Mouse (Mus musculus) midbrain, embryonic 10.5 days (tissue): Measurements from ENCODE around the gene Zfp382. TPM values are rescaled to one million over a fixed set of nuclear protein-coding genes. Genes with fewer than 3 reads are reported as not detected.

ENCODE experiments used
- microRNA-seq: library from miRNA; unstranded; fragments of <30 nt; microRNA quantifications from one replicate; pipeline ENCODE4, GENCODE M21; 2017
- polyA plus RNA-seq: library from polyadenylated mRNA; unstranded; fragments of >200 nt; fragmentation: Nextera tagmentation; extraction: Ambion mirVana; gene quantifications from 2 replicates; pipeline ENCODE4 v1.2.1, GENCODE M21; 2016

Zfp382 gene
- polyA plus RNA-seq, 1 experiment from 2014 or later, result 10.6 TPM

Small RNA genes within 50 kb of the gene (microRNA-seq; reads per million reads assigned to microRNA genes)
- not detected for gene Gm23368

Other genes with a start within 250 kb of the Zfp382 start
- 10.6 and 12.8 TPM in 2 replicates for gene Zfp27, start 215.4 kb upstream of the Zfp382 start, polyA plus RNA-seq
- gene Zfp383, start 213.7 kb upstream of the Zfp382 start, polyA plus RNA-seq, result 5.4 and 7.3 TPM in 2 replicates
- gene Zfp74, start 167.9 kb upstream of the Zfp382 start, polyA plus RNA-seq, result 12.7 and 15.8 TPM in 2 replicates
- 22.8 and 23.3 TPM in 2 replicates for gene Zfp568, start 138.0 kb upstream of the Zfp382 start, polyA plus RNA-seq
- gene Zfp14, start 70.6 kb upstream of the Zfp382 start, polyA plus RNA-seq, result 4.1 and 4.4 TPM in 2 replicates
- 6.8 and 9.2 TPM in 2 replicates for gene Zfp82, start 49.0 kb upstream of the Zfp382 start, polyA plus RNA-seq
- gene Gm26920, start 31.5 kb upstream of the Zfp382 start, polyA plus RNA-seq, result 1.3 and 2.2 TPM in 2 replicates
- 14.3 and 18.5 TPM in 2 replicates for gene Zfp566, start 31.4 kb upstream of the Zfp382 start, polyA plus RNA-seq
- gene Zfp260, start 27.2 kb upstream of the Zfp382 start, polyA plus RNA-seq, result 113 and 116 TPM in 2 replicates
- gene Zfp146, start 47.8 kb downstream of the Zfp382 start, polyA plus RNA-seq, result 17.0 and 21.2 TPM in 2 replicates
- gene Cox7a1, start 62.2 kb downstream of the Zfp382 start, polyA plus RNA-seq, result 4.1 and 7.2 TPM in 2 replicates
- 52.1 and 55.5 TPM in 2 replicates for gene Capns1, start 76.9 kb downstream of the Zfp382 start, polyA plus RNA-seq
- gene Polr2i, start 110.0 kb downstream of the Zfp382 start, polyA plus RNA-seq, result 155 and 162 TPM in 2 replicates
- 274 and 283 TPM in 2 replicates for gene Tbcb, start 110.3 kb downstream of the Zfp382 start, polyA plus RNA-seq
- gene Ovol3, start 113.8 kb downstream of the Zfp382 start, polyA plus RNA-seq, result not detected in 2 replicates
- gene Thap8, start 158.2 kb downstream of the Zfp382 start, polyA plus RNA-seq, result 0.32 and 0.55 TPM in 2 replicates
- gene Wdr62, start 158.5 kb downstream of the Zfp382 start, polyA plus RNA-seq, result 18.0 and 21.6 TPM in 2 replicates
- 54.9 and 76.3 TPM in 2 replicates for gene Clip3, start 169.8 kb downstream of the Zfp382 start, polyA plus RNA-seq
- gene Alkbh6, start 186.8 kb downstream of the Zfp382 start, polyA plus RNA-seq, result 95.4 and 96.9 TPM in 2 replicates
- 13.7 and 14.8 TPM in 2 replicates for gene Syne4, start 192.9 kb downstream of the Zfp382 start, polyA plus RNA-seq
- 2.6 and 4.6 TPM in 2 replicates for gene E130208F15Rik, start 199.8 kb downstream of the Zfp382 start, polyA plus RNA-seq
- gene Sdhaf1, start 202.0 kb downstream of the Zfp382 start, polyA plus RNA-seq, result 19.3 and 22.5 TPM in 2 replicates
- 5.4 and 6.2 TPM in 2 replicates for gene Lrfn3, start 240.8 kb downstream of the Zfp382 start, polyA plus RNA-seq